Mouse (Mus musculus) lung, embryonic 15.5 days (tissue): ENCODE results near the gene Nrarp. TPM values are rescaled to one million over a fixed set of nuclear protein-coding genes. Genes with fewer than 3 reads are reported as not detected.

Experiments used
- polyA plus RNA-seq: library from polyadenylated mRNA; unstranded; fragments of >200 nt; fragmentation: Nextera tagmentation; extraction: Ambion mirVana; gene quantifications from 2 replicates; pipeline ENCODE4 v1.2.1, GENCODE M21; 2015

Nrarp gene
- polyA plus RNA-seq, 1 experiment from 2014 or later, result 15.7 TPM

Other genes with a start within 250 kb of the Nrarp start
- gene Arrdc1, start 245.5 kb upstream of the Nrarp start, polyA plus RNA-seq, result 98.8 and 116 TPM in 2 replicates
- 16.3 and 17.0 TPM in 2 replicates for gene Zmynd19, start 231.0 kb upstream of the Nrarp start, polyA plus RNA-seq
- 24.5 and 26.0 TPM in 2 replicates for gene Dph7, start 218.4 kb upstream of the Nrarp start, polyA plus RNA-seq
- gene Mrpl41, start 205.7 kb upstream of the Nrarp start, polyA plus RNA-seq, result 106 and 114 TPM in 2 replicates
- 5.1 and 7.9 TPM in 2 replicates for gene Pnpla7, start 204.7 kb upstream of the Nrarp start, polyA plus RNA-seq
- gene Nsmf, start 126.4 kb upstream of the Nrarp start, polyA plus RNA-seq, result 67.3 and 71.1 TPM in 2 replicates
- 0.31 and 0.52 TPM in 2 replicates for gene Entpd8, start 100.5 kb upstream of the Nrarp start, polyA plus RNA-seq
- 1.0 and 1.1 TPM in 2 replicates for gene Noxa1, start 85.6 kb upstream of the Nrarp start, polyA plus RNA-seq
- gene Tor4a, start 16.1 kb downstream of the Nrarp start, polyA plus RNA-seq, result 8.8 and 11.7 TPM in 2 replicates
- gene Nelfb, start 30.7 kb downstream of the Nrarp start, polyA plus RNA-seq, result 121 and 122 TPM in 2 replicates
- not detected in 2 replicates for gene Stpg3, start 33.9 kb downstream of the Nrarp start, polyA plus RNA-seq
- 0.69 and 1.4 TPM in 2 replicates for gene Fam166a, start 38.0 kb downstream of the Nrarp start, polyA plus RNA-seq
- 704 and 709 TPM in 2 replicates for gene Tubb4b, start 43.9 kb downstream of the Nrarp start, polyA plus RNA-seq
- gene Slc34a3, start 53.6 kb downstream of the Nrarp start, polyA plus RNA-seq, result not detected in 2 replicates
- gene Rnf224, start 56.0 kb downstream of the Nrarp start, polyA plus RNA-seq, result not detected in 2 replicates
- gene Rnf208, start 61.5 kb downstream of the Nrarp start, polyA plus RNA-seq, result 8.9 and 9.9 TPM in 2 replicates
- gene Cysrt1, start 61.7 kb downstream of the Nrarp start, polyA plus RNA-seq, result 0.19 and 0.35 TPM in 2 replicates
- 3.5 and 5.0 TPM in 2 replicates for gene AL732309.1, start 66.1 kb downstream of the Nrarp start, polyA plus RNA-seq
- 24.4 and 24.5 TPM in 2 replicates for gene Tmem203, start 74.7 kb downstream of the Nrarp start, polyA plus RNA-seq
- gene Tprn, start 81.9 kb downstream of the Nrarp start, polyA plus RNA-seq, result 6.7 and 8.7 TPM in 2 replicates
- 229 and 239 TPM in 2 replicates for gene Ssna1, start 91.7 kb downstream of the Nrarp start, polyA plus RNA-seq
- gene Anapc2, start 91.7 kb downstream of the Nrarp start, polyA plus RNA-seq, result 132 and 136 TPM in 2 replicates
- gene Tmem210, start 107.4 kb downstream of the Nrarp start, polyA plus RNA-seq, result not detected in 2 replicates
- 3.4 and 4.5 TPM in 2 replicates for gene Lrrc26, start 109.2 kb downstream of the Nrarp start, polyA plus RNA-seq
- gene Grin1, start 138.4 kb downstream of the Nrarp start, polyA plus RNA-seq, result 0.45 and 0.48 TPM in 2 replicates
- 48.8 and 52.0 TPM in 2 replicates for gene Man1b1, start 151.6 kb downstream of the Nrarp start, polyA plus RNA-seq
- gene Dpp7, start 175.6 kb downstream of the Nrarp start, polyA plus RNA-seq, result 14.5 and 14.9 TPM in 2 replicates
- 16.4 and 20.5 TPM in 2 replicates for gene Uap1l1, start 184.9 kb downstream of the Nrarp start, polyA plus RNA-seq
- 42.2 and 45.2 TPM in 2 replicates for gene Sapcd2, start 191.6 kb downstream of the Nrarp start, polyA plus RNA-seq
- 2.1 and 3.6 TPM in 2 replicates for gene Entpd2, start 215.1 kb downstream of the Nrarp start, polyA plus RNA-seq
- gene Npdc1, start 218.6 kb downstream of the Nrarp start, polyA plus RNA-seq, result 27.5 and 28.7 TPM in 2 replicates
- 0.11 TPM in 1 of 2 replicates, not detected in the other for gene Fut7, start 242.5 kb downstream of the Nrarp start, polyA plus RNA-seq
- 4.5 and 4.8 TPM in 2 replicates for gene Abca2, start 247.9 kb downstream of the Nrarp start, polyA plus RNA-seq